Mouse (Mus musculus) bone marrow, adult 2 months (tissue): Measurements from ENCODE around the gene Noc3l.

Source experiments
- CTCF ChIP-seq: fragments of 200-500 bp; IDR thresholded peaks from 2 replicates; pipeline ENCODE4 v1.5.1; 2011; ENCODE audit warnings: low read length, control low read depth; ENCODE audit not compliant: control insufficient read depth, insufficient read depth
- POLR2A ChIP-seq: fragments of 200-500 bp; IDR thresholded peaks from 2 replicates; pipeline ENCODE4 v1.6.1; 2011; ENCODE audit warnings: low read depth, mild to moderate bottlenecking, control low read depth, low read length, borderline replicate concordance; ENCODE audit not compliant: control insufficient read depth

DNA sequence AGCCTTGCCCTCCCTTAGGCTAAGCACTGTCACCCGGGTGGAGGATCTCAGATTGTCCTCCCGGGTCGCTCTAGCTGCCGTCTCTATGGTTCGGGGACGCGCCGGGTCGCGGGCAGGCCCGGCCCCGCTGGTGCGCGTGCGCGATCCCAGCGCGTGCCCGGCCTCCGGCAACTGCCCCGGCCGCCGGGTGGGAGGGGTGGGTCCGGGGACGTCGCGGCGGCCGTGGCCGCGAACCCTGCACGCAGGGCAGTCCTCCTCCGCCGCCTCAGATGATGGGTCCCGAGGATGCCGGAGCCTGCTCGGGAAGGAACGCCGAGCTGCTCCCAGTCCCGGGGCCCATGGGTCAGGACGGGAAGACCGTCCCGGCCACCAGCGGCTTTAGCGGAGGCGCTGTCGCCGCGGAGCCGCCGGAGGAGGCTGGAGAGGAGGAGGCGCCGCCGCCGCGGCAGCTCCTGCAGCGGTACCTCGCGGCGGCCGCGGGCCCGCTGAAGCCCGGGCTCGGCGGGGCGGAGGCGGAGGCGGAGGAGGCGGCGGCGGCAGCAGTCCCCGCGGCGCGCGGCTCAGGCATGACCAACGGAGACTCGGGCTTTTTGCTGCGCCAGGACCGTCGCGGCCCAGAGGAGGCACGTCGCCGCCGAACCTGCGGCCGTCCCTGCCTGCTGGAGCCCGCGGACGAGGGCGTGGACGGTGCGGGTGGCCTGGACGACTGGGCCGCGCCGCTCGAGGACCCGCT lies 17.6 kb upstream of the Noc3l start, which contains the start of gene Tbc1d12:
- TF ChIP-seq POLR2A, result peak; percentile 37; the same call in 1 of the 2 replicates
- no peak for TF ChIP-seq CTCF
